Mouse (Mus musculus): ENCODE data around the gene Ralgps1. TPM values are rescaled to one million over a fixed set of nuclear protein-coding genes. Genes with fewer than 3 reads are reported as not detected.

Ralgps1 gene
- polyA plus RNA-seq, 1 experiment from 2014 or later, result 27.2 TPM

- Histone ChIP-seq H3K36me3 (ENCODE audit: poor library complexity, severe bottlenecking) (peaks cover 42% of the 10 kb centered on the region), H3K27me3 (no peaks in the 10 kb centered on the region), H3K4me3 (no peak overlapping the region), H3K9ac (no peak overlapping the region), H3K4me1 (peaks cover 8% of the 10 kb centered on the region; the same call in 1 of the 2 replicates), H3K4me2 (no peak overlapping the region), H3K27ac (no peak overlapping the region), H3K9me3 (replicated peaks) (no peaks in the 10 kb centered on the region)
- 92% methylated on average over 11 of the region's 11 CpGs for WGBS
- ATAC-seq, result no peak
Observed at GRCm38 (mm10) chr2:33228077-33228476, 143.2 kb downstream of the Ralgps1 start.

DNA sequence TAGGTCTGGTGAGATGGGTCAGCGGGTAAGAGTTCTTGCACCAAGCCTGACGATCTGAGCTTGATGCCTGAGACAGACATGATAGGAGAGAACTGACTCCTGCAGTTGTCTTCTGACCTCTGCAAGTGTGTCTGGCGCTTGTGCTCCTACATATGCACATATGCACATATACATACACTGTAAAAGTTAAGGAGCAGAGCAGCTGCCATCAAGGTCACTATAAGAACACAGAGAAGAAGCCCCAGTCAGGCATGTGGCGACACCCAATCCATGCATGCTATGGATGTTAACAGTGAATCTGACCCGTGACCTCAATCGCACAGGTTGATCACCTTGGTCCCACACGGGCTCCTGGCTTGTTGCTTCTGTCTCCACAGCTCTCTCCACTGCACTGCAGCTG is 145.4 kb downstream of the Ralgps1 start:
- Histone ChIP-seq H3K27me3 (no peaks in the 10 kb centered on the region), H3K4me2 (no peak overlapping the region), H3K36me3 (ENCODE audit: poor library complexity, severe bottlenecking) (peaks cover 46% of the 10 kb centered on the region), H3K9ac (no peak overlapping the region), H3K27ac (no peak overlapping the region), H3K9me3 (replicated peaks) (no peaks in the 10 kb centered on the region), H3K4me3 (no peak overlapping the region), H3K4me1 (no peaks in the 10 kb centered on the region)
- WGBS, result 93% methylated on average over 7 of the region's 7 CpGs
- ATAC-seq, result no peak

DNA sequence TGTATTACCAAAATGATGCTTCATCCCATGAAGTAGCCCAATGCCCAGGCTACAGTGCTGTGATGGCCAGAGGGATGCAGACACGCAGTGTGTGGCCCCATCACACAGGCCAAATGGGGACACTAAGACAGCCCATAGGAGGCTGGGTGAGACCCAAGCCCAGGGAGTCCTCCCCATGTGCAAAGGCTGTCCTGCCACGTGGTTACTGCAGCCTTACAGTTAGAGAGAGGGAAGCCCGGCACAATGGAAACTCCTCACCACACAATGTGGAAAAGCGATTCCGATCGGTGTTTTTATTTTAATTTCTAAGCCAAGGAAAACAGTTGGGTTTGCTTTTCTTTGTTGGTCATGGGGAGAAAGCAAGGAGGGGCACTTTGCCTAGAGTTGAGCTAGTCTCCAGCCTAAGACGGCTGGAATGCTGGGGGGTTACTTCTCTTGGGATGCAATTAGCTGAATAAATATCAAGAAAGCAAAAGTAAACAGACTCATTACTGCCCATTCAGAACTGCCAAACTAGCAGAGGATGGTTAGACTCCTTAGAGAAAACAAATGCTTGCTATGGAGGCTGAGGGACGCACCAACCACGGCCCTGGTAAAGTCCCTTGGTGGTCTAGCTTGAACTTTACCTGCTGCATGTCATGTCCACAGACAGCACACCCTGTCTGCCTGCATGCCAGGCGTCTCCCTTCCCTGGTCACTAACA is 147.5 kb downstream of the Ralgps1 start:
- Histone ChIP-seq H3K4me2 (no peak overlapping the region), H3K4me3 (no peak overlapping the region), H3K36me3 (ENCODE audit: poor library complexity, severe bottlenecking) (peaks cover 35% of the 10 kb centered on the region), H3K27ac (no peak overlapping the region), H3K9ac (no peak overlapping the region), H3K9me3 (replicated peaks) (no peaks in the 10 kb centered on the region), H3K4me1 (peaks cover 12% of the 10 kb centered on the region), H3K27me3 (no peaks in the 10 kb centered on the region)
- ATAC-seq, result no peak
- WGBS, result 77% methylated on average over 10 of the region's 10 CpGs

DNA sequence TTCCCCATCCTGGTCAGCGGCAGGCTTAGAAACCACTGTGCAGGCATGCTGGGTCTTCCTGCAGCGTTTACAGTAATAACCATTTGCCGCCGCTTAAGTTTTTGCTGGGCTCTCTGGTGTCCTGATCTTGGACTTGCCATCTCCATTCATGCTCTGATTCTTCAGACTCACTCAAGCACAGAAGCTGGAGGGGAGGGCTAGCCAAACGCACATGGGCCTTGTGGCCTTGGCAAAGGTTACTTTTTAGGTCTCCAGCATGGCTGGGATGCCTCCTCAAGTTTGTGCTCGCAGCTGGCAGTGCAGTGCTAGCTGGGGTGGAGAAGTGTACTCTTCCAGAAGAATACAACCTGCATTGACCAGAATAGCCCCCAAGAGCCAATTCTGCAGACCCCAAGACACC is 148.8 kb downstream of the Ralgps1 start:
- Histone ChIP-seq H3K4me3 (no peak overlapping the region), H3K9ac (no peak overlapping the region), H3K4me2 (no peak overlapping the region), H3K4me1 (peaks cover 22% of the 10 kb centered on the region), H3K9me3 (replicated peaks) (no peaks in the 10 kb centered on the region), H3K27me3 (no peaks in the 10 kb centered on the region), H3K27ac (no peak overlapping the region), H3K36me3 (ENCODE audit: poor library complexity, severe bottlenecking) (peaks cover 26% of the 10 kb centered on the region; the same call in 1 of the 2 replicates)
- WGBS, result 91% methylated on average over 6 of the region's 6 CpGs
- no peak for ATAC-seq

GRCm38 (mm10) chr2:33221339-33221900 is 149.9 kb downstream of the Ralgps1 start:
- 89% methylated on average over 11 of the region's 11 CpGs for WGBS
- Histone ChIP-seq H3K4me2 (no peak overlapping the region), H3K9me3 (replicated peaks) (no peaks in the 10 kb centered on the region), H3K27ac (no peak overlapping the region), H3K36me3 (ENCODE audit: poor library complexity, severe bottlenecking) (peaks cover 26% of the 10 kb centered on the region; the same call in 1 of the 2 replicates), H3K4me3 (no peak overlapping the region), H3K4me1 (peaks cover 32% of the 10 kb centered on the region), H3K9ac (no peak overlapping the region), H3K27me3 (no peaks in the 10 kb centered on the region)
- ATAC-seq, result no peak

- no peak overlapping the region for H3K9ac ChIP-seq
- H3K4me2 ChIP-seq, result no peak overlapping the region
- ATAC-seq, result no peak
- WGBS, result 91% methylated on average over 10 of the region's 10 CpGs
- H3K27ac ChIP-seq, result no peak overlapping the region
- no peaks in the 10 kb centered on the region for H3K9me3 ChIP-seq (replicated peaks)
- H3K4me3 ChIP-seq, result no peak overlapping the region
- peaks cover 26% of the 10 kb centered on the region; the same call in 1 of the 2 replicates for H3K36me3 ChIP-seq (ENCODE audit: poor library complexity, severe bottlenecking)
- peaks cover 38% of the 10 kb centered on the region for H3K4me1 ChIP-seq
- H3K27me3 ChIP-seq, result no peaks in the 10 kb centered on the region
Observed at GRCm38 (mm10) chr2:33220674-33221338, 150.5 kb downstream of the Ralgps1 start.

- 87% methylated on average over 6 of the region's 6 CpGs for WGBS
- ATAC-seq, result no peak
- Histone ChIP-seq H3K27me3 (no peaks in the 10 kb centered on the region), H3K4me3 (no peak overlapping the region), H3K36me3 (ENCODE audit: poor library complexity, severe bottlenecking) (peaks cover 25% of the 10 kb centered on the region; the same call in 1 of the 2 replicates), H3K27ac (no peak overlapping the region; the same call in 1 of the 2 replicates), H3K9ac (no peak overlapping the region), H3K4me1 (peaks cover 44% of the 10 kb centered on the region), H3K9me3 (replicated peaks) (no peaks in the 10 kb centered on the region), H3K4me2 (no peak overlapping the region)
Observed at GRCm38 (mm10) chr2:33220246-33220645, 151.0 kb downstream of the Ralgps1 start.

DNA sequence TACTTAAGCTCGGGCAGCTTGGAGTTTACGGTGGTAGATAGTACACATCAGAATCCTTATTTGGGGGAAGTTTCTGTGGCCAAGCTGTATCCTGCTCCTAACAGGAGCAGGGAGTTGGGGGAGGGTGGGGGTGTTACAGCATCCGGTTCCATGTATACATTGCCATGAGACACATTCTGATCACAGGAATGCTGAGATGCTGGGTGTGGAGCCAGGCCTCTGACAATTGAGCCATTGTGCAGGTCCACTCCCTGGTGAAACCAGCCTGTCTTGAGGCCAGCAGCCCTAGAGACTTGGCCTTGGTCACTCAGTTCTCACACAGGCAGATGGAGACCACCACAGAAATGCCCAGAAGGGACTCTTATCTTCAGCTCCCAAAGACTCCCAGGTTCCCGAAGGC is 151.6 kb downstream of the Ralgps1 start:
- H3K4me3 ChIP-seq, result no peak overlapping the region
- no peaks in the 10 kb centered on the region for H3K27me3 ChIP-seq
- H3K36me3 ChIP-seq (ENCODE audit: poor library complexity, severe bottlenecking), result peaks cover 19% of the 10 kb centered on the region; the same call in 1 of the 2 replicates
- no peak for ATAC-seq
- no peaks in the 10 kb centered on the region for H3K9me3 ChIP-seq (replicated peaks)
- no peak overlapping the region for H3K27ac ChIP-seq
- peaks cover 48% of the 10 kb centered on the region for H3K4me1 ChIP-seq
- H3K4me2 ChIP-seq, result no peak overlapping the region
- H3K9ac ChIP-seq, result no peak overlapping the region
- WGBS, result 95% methylated on average over 4 of the region's 4 CpGs

- Histone ChIP-seq H3K36me3 (ENCODE audit: poor library complexity, severe bottlenecking) (peaks cover 18% of the 10 kb centered on the region; the same call in 1 of the 2 replicates), H3K27ac (no peak overlapping the region), H3K4me3 (no peak overlapping the region), H3K27me3 (no peaks in the 10 kb centered on the region), H3K9me3 (replicated peaks) (no peaks in the 10 kb centered on the region), H3K4me2 (no peak overlapping the region), H3K4me1 (peaks cover 48% of the 10 kb centered on the region), H3K9ac (no peak overlapping the region)
- ATAC-seq, result no peak
- WGBS, result 65% methylated on average over 11 of the region's 11 CpGs
Observed at GRCm38 (mm10) chr2:33218903-33219625, 152.2 kb downstream of the Ralgps1 start.

GRCm38 (mm10) chr2:33217425-33217794 is 153.9 kb downstream of the Ralgps1 start:
- Histone ChIP-seq H3K27me3 (no peaks in the 10 kb centered on the region), H3K4me3 (peak overlapping the region; percentile 49), H3K4me1 (peaks cover 48% of the 10 kb centered on the region), H3K4me2 (peak overlapping the region; percentile 82), H3K27ac (no peak overlapping the region), H3K9me3 (replicated peaks) (no peaks in the 10 kb centered on the region), H3K9ac (peak overlapping the region; percentile 80; the same call in 1 of the 2 replicates), H3K36me3 (ENCODE audit: poor library complexity, severe bottlenecking) (peaks cover 12% of the 10 kb centered on the region; the same call in 1 of the 2 replicates)
- no peak for ATAC-seq
- WGBS, result 45% methylated on average over 3 of the region's 3 CpGs

- ATAC-seq, result no peak
- WGBS, result 5% methylated on average over 18 of the region's 18 CpGs
- Histone ChIP-seq H3K27ac (peak overlapping the region; percentile 87), H3K4me3 (peak overlapping the region; percentile 49), H3K4me2 (peak overlapping the region; percentile 82), H3K9ac (peak overlapping the region; percentile 80), H3K9me3 (replicated peaks) (no peaks in the 10 kb centered on the region), H3K36me3 (ENCODE audit: poor library complexity, severe bottlenecking) (0 out of 2 replicates have a peak, but pooled peaks cover 6% of the 10 kb centered on the region), H3K27me3 (no peaks in the 10 kb centered on the region), H3K4me1 (peaks cover 48% of the 10 kb centered on the region)
Observed at GRCm38 (mm10) chr2:33216645-33217424, 154.5 kb downstream of the Ralgps1 start.

All from forebrain, embryonic 13.5 days (tissue).